Mouse (Mus musculus) layer of hippocampus, postnatal 36 days (tissue): ENCODE data around the gene Sh2d1a. TPM values are rescaled to one million over a fixed set of nuclear protein-coding genes. Genes with fewer than 3 reads are reported as not detected.
A peak's percentile ranks its signal among the peaks of the same experiment; 100 is the strongest.

Experiments used
- DNase-seq, 2 experiments: peaks; one replicate each; pipeline ENCODE4 v3.0.0; 2022
- total RNA-seq, 2 experiments: library from RNA; stranded (reverse); gene quantifications; 2 replicates each; pipeline ENCODE4 v1.2.3; 2021

Sh2d1a gene
- not detected for total RNA-seq

DNA sequence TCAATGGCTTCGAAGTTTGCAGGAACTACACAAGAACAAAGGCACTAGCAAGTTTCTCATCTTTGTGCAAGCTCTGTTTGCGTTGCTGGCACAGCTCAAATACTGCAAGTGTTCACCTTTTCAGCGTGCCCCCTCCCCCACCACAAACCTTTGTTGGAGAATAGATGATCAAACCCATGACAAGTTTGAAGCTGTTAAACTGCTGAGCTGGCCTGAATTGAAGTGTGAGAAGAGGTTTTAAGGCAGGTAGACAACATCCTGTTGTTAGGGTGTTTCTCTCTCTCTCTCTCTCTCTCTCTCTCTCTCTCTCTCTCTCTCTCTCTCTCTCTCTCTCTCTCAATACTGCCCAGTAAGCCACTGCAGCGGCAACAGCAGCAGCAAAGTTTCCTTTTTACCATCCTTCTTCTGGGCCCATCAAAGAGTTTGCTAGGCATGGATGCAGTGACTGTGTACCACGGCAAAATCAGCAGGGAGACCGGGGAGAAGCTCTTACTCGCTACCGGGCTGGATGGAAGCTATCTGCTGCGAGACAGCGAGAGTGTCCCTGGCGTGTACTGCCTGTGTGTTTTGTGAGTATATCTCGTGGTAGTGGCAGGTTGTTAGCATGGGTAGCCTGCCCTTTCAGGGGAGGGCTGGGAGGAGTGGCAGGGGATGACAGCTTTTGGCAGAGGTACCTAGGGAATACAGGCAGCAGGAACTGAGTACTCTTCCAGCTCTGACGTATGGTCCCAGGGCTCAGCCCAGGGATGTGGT is at the start of gene Sh2d1a:
Gene Sh2d1a (plus strand): TSS at position 163 of the 753 bp plus-strand sequence.
- DNase-seq = no peak

- DNase-seq = no peak
These were observed 49.3 kb upstream of the Sh2d1a start for GRCm38 (mm10) chrX:42453001-42453400.

- no peak for DNase-seq
These were observed 47.7 kb upstream of the Sh2d1a start for GRCm38 (mm10) chrX:42454533-42454932.

DNA sequence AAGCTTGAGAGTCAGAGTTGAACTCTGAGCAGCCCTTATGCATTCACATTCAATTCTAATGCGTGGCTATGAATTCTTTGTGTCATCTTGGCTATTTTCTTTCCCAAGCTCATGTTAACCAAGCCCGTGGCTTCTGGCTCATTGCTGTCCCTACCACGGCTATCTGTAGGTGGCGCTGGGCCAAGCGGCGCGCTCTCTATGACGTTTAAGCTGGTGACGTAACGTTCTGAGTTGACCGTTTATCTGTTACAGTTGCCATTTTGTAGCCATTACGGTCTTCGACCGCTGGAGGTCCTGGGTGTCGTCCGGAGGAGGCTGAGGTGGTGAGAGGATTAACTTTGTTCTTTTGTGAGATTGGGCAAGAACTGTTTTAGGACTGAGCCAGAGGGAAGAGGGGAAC is 12.8 kb upstream of the Sh2d1a start, which contains the start of gene Tex13c2:
Gene Tex13c2 (plus strand): TSS at position 246 of the 400 bp plus-strand sequence.
- no peak for DNase-seq

- DNase-seq = peak in 1 of 2 experiments; percentile 31
These were observed 11.9 kb upstream of the Sh2d1a start for GRCm38 (mm10) chrX:42490336-42490735.

GRCm38 (mm10) chrX:42500538-42500937 is 1.7 kb upstream of the Sh2d1a start:
- no peak for DNase-seq

GRCm38 (mm10) chrX:42511105-42511504 is 8.9 kb downstream of the Sh2d1a start:
- DNase-seq = no peak

DNA sequence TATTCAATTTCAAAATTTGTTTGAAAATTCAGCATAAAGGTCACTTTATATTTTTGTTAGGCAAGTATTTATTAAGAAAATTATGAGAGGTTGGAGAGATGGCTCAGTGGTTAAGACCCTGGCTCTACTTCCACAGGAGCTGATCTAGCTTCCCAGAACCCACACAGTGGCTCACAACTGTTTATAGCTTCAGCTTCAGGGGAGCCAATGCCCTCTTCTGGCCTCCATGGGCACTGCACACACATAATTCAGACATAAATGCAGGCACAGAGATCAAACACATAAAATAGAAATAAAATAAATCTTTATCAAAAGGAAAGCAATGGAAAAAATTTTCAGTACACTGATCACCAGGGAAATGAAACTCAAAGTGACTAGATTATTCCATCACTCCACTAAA is 10.3 kb downstream of the Sh2d1a start:
- DNase-seq = no peak

GRCm38 (mm10) chrX:42522868-42523267 is 20.6 kb downstream of the Sh2d1a start:
- no peak for DNase-seq

GRCm38 (mm10) chrX:42530703-42531102 is 28.4 kb downstream of the Sh2d1a start:
- DNase-seq = no peak

- peak; percentile 50 to 61 for DNase-seq
These were observed 37.9 kb downstream of the Sh2d1a start for GRCm38 (mm10) chrX:42540030-42540755.

- peak; percentile 29 to 52 for DNase-seq
These were observed 38.5 kb downstream of the Sh2d1a start for GRCm38 (mm10) chrX:42540756-42541053.

- no peak for DNase-seq
These were observed 42.8 kb downstream of the Sh2d1a start for GRCm38 (mm10) chrX:42545076-42545475.

DNA sequence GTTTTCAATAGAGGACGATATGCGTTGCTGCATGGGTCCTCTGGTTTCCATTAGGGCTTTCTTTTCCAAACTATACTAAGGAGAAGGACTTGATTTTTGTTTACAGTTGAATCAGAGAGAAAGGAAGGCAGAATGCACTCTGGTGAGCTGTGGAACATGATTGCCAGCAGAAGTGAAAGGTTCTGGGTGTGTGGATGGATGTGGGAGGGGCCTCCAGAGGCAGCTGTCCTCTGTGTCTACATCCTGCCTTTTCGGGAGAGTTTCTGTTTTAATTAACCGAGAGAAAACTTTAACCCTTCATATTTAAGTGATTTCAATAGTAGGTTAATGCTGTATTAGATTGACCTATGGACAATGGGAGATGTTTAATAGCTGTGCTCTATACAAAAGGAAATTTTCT is 46.3 kb downstream of the Sh2d1a start:
- DNase-seq = no peak

DNA sequence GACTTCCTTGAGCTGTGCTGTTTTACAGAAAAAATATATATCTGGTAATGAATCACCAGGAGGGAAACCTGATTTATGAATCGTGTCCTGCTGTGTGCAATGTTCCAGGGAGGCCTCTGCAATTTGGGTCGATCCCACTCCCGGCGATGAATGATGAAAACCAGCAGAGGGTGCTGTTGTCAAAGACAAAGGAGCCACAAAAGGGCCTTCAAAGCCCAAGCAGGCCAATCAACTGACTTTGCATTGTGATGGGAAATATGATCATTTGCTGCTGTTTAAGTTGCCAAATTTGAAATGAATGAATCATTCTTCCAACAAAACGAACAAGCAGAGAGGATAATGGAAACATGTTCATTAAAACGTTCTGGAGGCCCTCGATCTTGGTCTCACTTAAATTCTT is 55.0 kb downstream of the Sh2d1a start:
- DNase-seq = peak; percentile 22 to 29

- no peak for DNase-seq
These were observed 56.4 kb downstream of the Sh2d1a start for GRCm38 (mm10) chrX:42558683-42559082.

Other genes starting within 250 kb of the Sh2d1a start
- under 1 TPM; 0.42 to 0.48 TPM for gene Tex13c2, start 12.8 kb upstream of the Sh2d1a start, total RNA-seq